Mouse (Mus musculus): ENCODE data around the gene Tiam1. TPM values are rescaled to one million over a fixed set of nuclear protein-coding genes. Genes with fewer than 3 reads are reported as not detected.

Gene Tiam1
- total RNA-seq, 2 experiments from 2014 or later, result 6.4 to 7.1 TPM

GRCm38 (mm10) chr16:89801493-89801892, 342.1 kb downstream of the Tiam1 start:
- no peak overlapping the region for H3K27ac ChIP-seq
- TF ChIP-seq CTCF (IDR thresholded peaks at IDR 0.05), result no peak
- no peak for DNase-seq
- H3K4me3 ChIP-seq, result no peak overlapping the region
- intact Hi-C loops (cut with DNase I), result no loop called here

- Histone ChIP-seq H3K4me3 (no peak overlapping the region), H3K27ac (no peak overlapping the region)
- TF ChIP-seq CTCF (IDR thresholded peaks at IDR 0.05), result no peak
- no peak for DNase-seq
- intact Hi-C loops (cut with DNase I), result no loop called here
These were observed 343.8 kb downstream of the Tiam1 start for GRCm38 (mm10) chr16:89799772-89800171.

- intact Hi-C loops (cut with DNase I), result no loop called here
- no peak overlapping the region for H3K27ac ChIP-seq
- peak; percentile 42 for TF ChIP-seq CTCF (IDR thresholded peaks at IDR 0.05)
- H3K4me3 ChIP-seq, result no peak overlapping the region
- DNase-seq, result no peak
These were observed 347.0 kb downstream of the Tiam1 start for GRCm38 (mm10) chr16:89796566-89796965.

GRCm38 (mm10) chr16:89789792-89790434, 353.7 kb downstream of the Tiam1 start:
- Histone ChIP-seq H3K4me3 (no peak overlapping the region), H3K27ac (no peak overlapping the region)
- DNase-seq, result no peak
- intact Hi-C loops (cut with DNase I), result no loop called here
- TF ChIP-seq CTCF (IDR thresholded peaks at IDR 0.05), result no peak

GRCm38 (mm10) chr16:89785795-89786194, 357.8 kb downstream of the Tiam1 start:
- intact Hi-C loops (cut with DNase I), result no loop called here
- DNase-seq, result no peak
- H3K27ac ChIP-seq, result no peak overlapping the region
- H3K4me3 ChIP-seq, result no peak overlapping the region
- no peak for TF ChIP-seq CTCF (IDR thresholded peaks at IDR 0.05)

- H3K4me3 ChIP-seq, result no peak overlapping the region
- TF ChIP-seq CTCF (IDR thresholded peaks at IDR 0.05), result no peak
- no peak for DNase-seq
- no peak overlapping the region for H3K27ac ChIP-seq
- intact Hi-C loops (cut with DNase I), result no loop called here
These were observed 363.9 kb downstream of the Tiam1 start for GRCm38 (mm10) chr16:89779705-89780104.

- no peak for DNase-seq
- Histone ChIP-seq H3K4me3 (no peak overlapping the region), H3K27ac (no peak overlapping the region)
- intact Hi-C loops (cut with DNase I), result no loop called here
- no peak for TF ChIP-seq CTCF (IDR thresholded peaks at IDR 0.05)
These were observed 366.1 kb downstream of the Tiam1 start for GRCm38 (mm10) chr16:89777450-89777849.

GRCm38 (mm10) chr16:89774553-89774913, 369.0 kb downstream of the Tiam1 start:
- DNase-seq, result no peak
- H3K4me3 ChIP-seq, result no peak overlapping the region
- intact Hi-C loops (cut with DNase I), result loop anchor here (1.0 to 5.0 kb wide), 3 partner anchors 57 to 412 kb away; no protein-coding TSS in a partner anchor
- no peak overlapping the region for H3K27ac ChIP-seq
- TF ChIP-seq CTCF (IDR thresholded peaks at IDR 0.05), result no peak

- Histone ChIP-seq H3K27ac (no peak overlapping the region), H3K4me3 (peak overlapping the region; percentile 67)
- intact Hi-C loops (cut with DNase I), result loop anchor here (1.0 to 5.0 kb wide), 3 partner anchors 57 to 413 kb away; no protein-coding TSS in a partner anchor
- TF ChIP-seq CTCF (IDR thresholded peaks at IDR 0.05), result peak; percentile 84
- peak; percentile 83 for DNase-seq
These were observed 369.7 kb downstream of the Tiam1 start for GRCm38 (mm10) chr16:89773657-89774552.

GRCm38 (mm10) chr16:89765919-89766318, 377.6 kb downstream of the Tiam1 start:
- Histone ChIP-seq H3K4me3 (no peak overlapping the region), H3K27ac (no peak overlapping the region)
- intact Hi-C loops (cut with DNase I), result loop anchor here (10.0 kb wide), 1 partner anchor 241 kb away; no protein-coding TSS in a partner anchor
- no peak for TF ChIP-seq CTCF (IDR thresholded peaks at IDR 0.05)
- no peak for DNase-seq

- peak; percentile 73 for TF ChIP-seq CTCF (IDR thresholded peaks at IDR 0.05)
- intact Hi-C loops (cut with DNase I), result loop anchor here (10.0 kb wide), 1 partner anchor 241 kb away; no protein-coding TSS in a partner anchor
- DNase-seq, result no peak
These were observed 378.1 kb downstream of the Tiam1 start for GRCm38 (mm10) chr16:89765470-89765869.

GRCm38 (mm10) chr16:89763812-89764211, 379.8 kb downstream of the Tiam1 start:
- TF ChIP-seq CTCF (IDR thresholded peaks at IDR 0.05), result no peak
- no peak for DNase-seq
- no peak overlapping the region for H3K27ac ChIP-seq
- intact Hi-C loops (cut with DNase I), result loop anchor here (10.0 kb wide), 1 partner anchor 239 kb away; no protein-coding TSS in a partner anchor
- H3K4me3 ChIP-seq, result no peak overlapping the region

More at GRCm38 (mm10) chr16:89765470-89765869, 378.1 kb downstream of the Tiam1 start:
- Histone ChIP-seq H3K4me3 (no peak overlapping the region), H3K27ac (no peak overlapping the region)

GRCm38 (mm10) chr16:89762523-89762922, 381.0 kb downstream of the Tiam1 start:
- no peak for DNase-seq
- Histone ChIP-seq H3K4me3 (no peak overlapping the region), H3K27ac (no peak overlapping the region)
- TF ChIP-seq CTCF (IDR thresholded peaks at IDR 0.05), result no peak
- intact Hi-C loops (cut with DNase I), result loop anchor here (10.0 kb wide), 1 partner anchor 238 kb away; no protein-coding TSS in a partner anchor

Measured in gastrocnemius, adult 2 months (tissue).